Mouse (Mus musculus) CH12.LX (cell line): ENCODE measurements at regions not wholly inside any gene's neighbourhood (a gene's known extent, or its start where the extent isn't known, plus 50 kb on each side); places are given as distances from the start of the nearest gene placed in this dataset.

Experiments
- DNase-seq: peaks from one replicate; pipeline ENCODE4 v3.0.0-alpha.2; 2013; ENCODE audit errors: extremely low read depth
- H3K27ac ChIP-seq: 2 replicates; pipeline ENCODE4 v1.5.1; 2012; ENCODE audit warnings: low read depth, mild to moderate bottlenecking, control low read depth, moderate library complexity; ENCODE audit not compliant: insufficient read depth
- H3K27me3 ChIP-seq: replicated peaks from 2 replicates; pipeline ENCODE3; 2012; ENCODE audit warnings: inconsistent platforms
- H3K36me3 ChIP-seq, 2 experiments: replicated peaks in 1 of 2; 2 replicates each; pipeline versions ENCODE3 to v1.6.1; 2012; ENCODE audit warnings: inconsistent platforms in 1 of 2, low read length in 1 of 2, mild to moderate bottlenecking in 1 of 2, mixed read lengths in 1 of 2, moderate library complexity in 1 of 2; ENCODE audit not compliant: control insufficient read depth in 1 of 2, insufficient read depth in 1 of 2
- H3K4me1 ChIP-seq, 2 experiments: 2 replicates each; pipeline ENCODE4 v1.6.1; 2012; ENCODE audit warnings: inconsistent platforms in 1 of 2, moderate library complexity in 1 of 2; ENCODE audit not compliant: insufficient read depth in 2 of 2, control insufficient read depth in 1 of 2
- H3K4me2 ChIP-seq: 2 replicates; pipeline ENCODE4 v1.6.1; 2012; ENCODE audit warnings: low read depth, mild to moderate bottlenecking, control low read depth; ENCODE audit not compliant: poor library complexity, insufficient read depth, severe bottlenecking
- H3K4me3 ChIP-seq, 3 experiments: fragments of 150-350 bp in 1 of 3; sonication (generic) in 1 of 3; replicated peaks in 1 of 3; 2 replicates each; pipeline versions ENCODE3 to v1.5.1; 2011 to 2012; ENCODE audit warnings: low read depth in 2 of 3, low read length in 2 of 3, mild to moderate bottlenecking in 2 of 3, moderate library complexity in 2 of 3, control low read depth in 1 of 3, improper control_type of control experiment in 1 of 3, inconsistent platforms in 1 of 3, mixed read lengths in 1 of 3; ENCODE audit not compliant: poor library complexity in 1 of 3
- H3K79me2 ChIP-seq: replicated peaks from 2 replicates; pipeline ENCODE4 v1.6.1; 2012; ENCODE audit warnings: mild to moderate bottlenecking, moderate library complexity; ENCODE audit not compliant: control insufficient read depth, poor library complexity, insufficient read depth, severe bottlenecking; ENCODE audit errors: extremely low read depth
- H3K9ac ChIP-seq: 2 replicates; pipeline ENCODE4 v1.6.1; 2012; ENCODE audit warnings: low read depth, mild to moderate bottlenecking, control low read depth, moderate library complexity; ENCODE audit not compliant: insufficient read depth
- H3K9me3 ChIP-seq: replicated peaks from 2 replicates; pipeline ENCODE3; 2012; ENCODE audit warnings: low read length, inconsistent platforms, mixed read lengths
- CTCF ChIP-seq, 2 experiments: IDR thresholded peaks in 1 of 2; conservative IDR thresholded peaks in 1 of 2; 2 replicates each; pipeline ENCODE4 v1.5.1; 2011 to 2012; ENCODE audit warnings: low read depth in 2 of 2, low read length in 2 of 2, improper control_type of control experiment in 1 of 2, inconsistent platforms in 1 of 2, mild to moderate bottlenecking in 1 of 2, moderate library complexity in 1 of 2
- EP300 ChIP-seq: IDR thresholded peaks from 2 replicates; pipeline ENCODE4 v1.6.1; 2011; ENCODE audit warnings: low read length, improper control_type of control experiment
- GABPA ChIP-seq: IDR thresholded peaks from 2 replicates; pipeline ENCODE4 v1.6.1; 2012; ENCODE audit warnings: low read depth, low read length, improper control_type of control experiment, inconsistent platforms; ENCODE audit not compliant: insufficient replicate concordance
- HCFC1 ChIP-seq: IDR thresholded peaks from 2 replicates; pipeline ENCODE4 v1.6.1; 2012; ENCODE audit warnings: low read depth, mild to moderate bottlenecking, inconsistent platforms, low read length, improper control_type of control experiment
- IRF4 ChIP-seq: IDR thresholded peaks from 2 replicates; pipeline ENCODE4 v1.6.1; 2014; ENCODE audit warnings: low read depth, mild to moderate bottlenecking, inconsistent platforms, low read length, improper control_type of control experiment
- MAX ChIP-seq: IDR thresholded peaks from 2 replicates; pipeline ENCODE4 v1.6.1; 2011; ENCODE audit warnings: low read length, improper control_type of control experiment
- MAZ ChIP-seq: IDR thresholded peaks from 2 replicates; pipeline ENCODE4 v1.6.1; 2012; ENCODE audit warnings: low read depth, mild to moderate bottlenecking, inconsistent platforms, low read length, improper control_type of control experiment, moderate library complexity
- MXI1 ChIP-seq: IDR thresholded peaks from 2 replicates; pipeline ENCODE4 v1.6.1; 2011; ENCODE audit warnings: mild to moderate bottlenecking, low read depth, low read length, improper control_type of control experiment
- MYC ChIP-seq: IDR thresholded peaks from 2 replicates; pipeline ENCODE4 v1.6.1; 2011; ENCODE audit warnings: low read depth, mild to moderate bottlenecking, improper control_type of control experiment, low read length
- NELFE ChIP-seq: IDR thresholded peaks from 2 replicates; pipeline ENCODE4 v1.6.1; 2011; ENCODE audit warnings: low read depth, low read length, improper control_type of control experiment
- PAX5 ChIP-seq: IDR thresholded peaks from 2 replicates; pipeline ENCODE4 v1.6.1; 2012; ENCODE audit warnings: low read length, inconsistent platforms, mixed read lengths
- POLR2AphosphoS2 ChIP-seq: IDR thresholded peaks from 2 replicates; pipeline ENCODE4 v1.6.1; 2011; ENCODE audit warnings: low read depth, low read length, improper control_type of control experiment
- RAD21 ChIP-seq: IDR thresholded peaks from 2 replicates; pipeline ENCODE4 v1.6.1; 2011; ENCODE audit warnings: low read depth, mild to moderate bottlenecking, low read length, improper control_type of control experiment, moderate library complexity
- RCOR1 ChIP-seq: conservative IDR thresholded peaks from 2 replicates; pipeline ENCODE4 v1.6.1; 2012; ENCODE audit warnings: low read depth, mild to moderate bottlenecking, inconsistent platforms, low read length, improper control_type of control experiment
- TCF12 ChIP-seq: IDR thresholded peaks from 2 replicates; pipeline ENCODE4 v1.6.1; 2014; ENCODE audit warnings: low read depth, mild to moderate bottlenecking, inconsistent platforms, low read length, improper control_type of control experiment
- USF2 ChIP-seq: conservative IDR thresholded peaks from 2 replicates; pipeline ENCODE4 v1.6.1; 2011; ENCODE audit warnings: low read depth, low read length, improper control_type of control experiment
- ZKSCAN1 ChIP-seq: IDR thresholded peaks from 2 replicates; pipeline ENCODE4 v1.6.1; 2012; ENCODE audit warnings: low read depth, inconsistent platforms, low read length, improper control_type of control experiment, borderline replicate concordance
- dilution Hi-C: fragments of 300-500 bp; cut with MboI; formaldehyde crosslinking; loops from 2 replicates; pipeline ENCODE4 v1.14.3; 2020; ENCODE audit warnings: low sequenced_read_pairs; ENCODE audit not compliant: extremely low pct_unique_long_range_greater_than_20kb, extremely low pct_ligation_motif_present
- in situ Hi-C: fragments of 300-500 bp; cut with MboI; formaldehyde crosslinking; loops from 3 replicates; pipeline ENCODE4 v1.14.3; 2019; ENCODE audit warnings: low sequenced_read_pairs, low pct_ligation_motif_present, low pct_unique_long_range_greater_than_20kb, mixed read lengths

DNA sequence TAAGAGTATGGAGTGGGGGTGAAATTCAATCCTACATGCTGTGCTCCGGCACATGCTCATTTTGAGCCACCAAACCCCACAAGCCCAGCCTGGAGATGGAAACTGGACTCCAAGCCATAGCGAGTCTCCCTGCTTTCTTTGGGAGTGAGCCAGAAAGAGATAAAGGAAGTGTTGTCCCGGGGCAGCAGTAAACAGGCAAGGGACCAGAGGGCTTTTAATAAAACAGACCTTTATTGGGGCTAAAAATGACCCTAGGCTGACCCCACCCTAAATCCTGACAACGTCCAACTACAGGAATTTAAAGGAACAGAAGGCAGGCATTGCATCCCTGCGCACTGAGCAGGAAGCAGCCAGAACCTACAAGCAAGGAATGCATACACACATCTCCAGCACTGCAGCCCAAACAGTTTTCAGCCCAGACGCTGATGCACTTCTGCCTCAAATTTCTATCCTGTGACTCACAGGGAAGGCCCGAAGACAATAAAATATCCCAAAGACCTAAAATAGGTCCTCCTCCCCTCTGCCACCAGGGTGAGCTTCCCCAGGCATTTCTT is 87.9 kb upstream of the Ankrd1 start:
- DNase-seq = no peak
- Histone ChIP-seq H3K27ac (no peak overlapping the region), H3K4me1 (peaks cover 11 to 40% of the 10 kb centered on the region in 2 experiments; a peak in 3 of 4 replicates), H3K4me3 (no peak overlapping the region), H3K9ac (no peak overlapping the region), H3K36me3 (no peaks in the 10 kb centered on the region), H3K4me2 (no peak overlapping the region)
- dilution Hi-C loops = no loop called here
- in situ Hi-C loops = no loop called here
- TF ChIP-seq MYC = no peak
- no peak for TF ChIP-seq POLR2AphosphoS2
- TF ChIP-seq PAX5 = no peak
- TF ChIP-seq CTCF (conservative IDR thresholded peaks at IDR 0.05 in 1 of 2, IDR thresholded peaks at IDR 0.05 in 1 of 2; ENCODE audit: low read depth in 2 of 2, low read length in 2 of 2) = no peak
- TF ChIP-seq TCF12 = no peak
- TF ChIP-seq HCFC1 = no peak
- no peak for TF ChIP-seq MXI1
- TF ChIP-seq GABPA = no peak
- TF ChIP-seq ZKSCAN1 = no peak
- TF ChIP-seq MAX = no peak
- TF ChIP-seq NELFE = no peak
- TF ChIP-seq MAZ = no peak
- no peak for TF ChIP-seq RAD21
- no peak for TF ChIP-seq EP300
- no peak for TF ChIP-seq USF2
- TF ChIP-seq RCOR1 = no peak
- TF ChIP-seq, all 38 proteins: peak for 0
- no peaks in the 10 kb centered on the region for H3K79me2 ChIP-seq
- H3K9me3 ChIP-seq = no peaks in the 10 kb centered on the region
- H3K27me3 ChIP-seq = no peaks in the 10 kb centered on the region

- Histone ChIP-seq H3K4me3 (no peak overlapping the region), H3K9ac (no peak overlapping the region), H3K9me3 (no peaks in the 10 kb centered on the region), H3K36me3 (no peaks in the 10 kb centered on the region), H3K4me2 (no peak overlapping the region), H3K4me1 (peaks cover 11 to 40% of the 10 kb centered on the region in 2 experiments; a peak in 3 of 4 replicates), H3K79me2 (no peaks in the 10 kb centered on the region), H3K27ac (no peak overlapping the region), H3K27me3 (no peaks in the 10 kb centered on the region)
- TF ChIP-seq IRF4 (0 out of 2 replicates have a peak, but pooled peaks have one; percentile 8), EP300 (peak; percentile 34; the same call in 1 of the 2 replicates), RAD21 (no peak)
- no peak for DNase-seq
- dilution Hi-C loops (no loop called here), in situ Hi-C loops (no loop called here)
Measured at GRCm38 (mm10) chr19:36208419-36208818, 88.5 kb upstream of the Ankrd1 start.
